Mouse (Mus musculus) cortical plate, adult 2 months (tissue): ENCODE results near the gene Tubg2.

Experiments
- CTCF ChIP-seq: fragments of 200-500 bp; IDR thresholded peaks from 2 replicates; pipeline ENCODE4 v1.5.1; 2011; ENCODE audit warnings: mild to moderate bottlenecking, control low read depth, low read length; ENCODE audit not compliant: insufficient read depth; ENCODE audit errors: extremely low read depth
- POLR2A ChIP-seq: fragments of 200-500 bp; IDR thresholded peaks from 2 replicates; pipeline ENCODE4 v1.6.1; 2011; ENCODE audit warnings: mild to moderate bottlenecking, low read length, control low read depth; ENCODE audit not compliant: insufficient read depth; ENCODE audit errors: extremely low read depth

- TF ChIP-seq CTCF (no peak), POLR2A (peak; percentile 55; the same call in 1 of the 2 replicates)
These were observed 16.2 kb downstream of the Tubg2 start for GRCm38 (mm10) chr11:101171721-101172433.
